Mouse (Mus musculus) heart, postnatal 14 days (tissue): Measurements from ENCODE around the gene Nr1i3. TPM values are rescaled to one million over a fixed set of nuclear protein-coding genes. Genes with fewer than 3 reads are reported as not detected.
"Not testable (repeated sequence)": the region's sequence is repeated elsewhere in the genome, so short reads cannot be mapped to it uniquely, and the experiment has no call there.

Experiments used
- DNase-seq, 2 experiments: peaks; one replicate each; pipeline ENCODE4 v3.0.0; 2021 to 2022
- intact Hi-C: fragments of 180-260 bp; cut with DNase I; formaldehyde crosslinking; loops from one replicate; pipeline ENCODE4 v1.15.1; 2025
- total RNA-seq, 2 experiments: library from RNA; stranded (reverse); gene quantifications; 2 replicates each; pipeline ENCODE4 v1.2.3; 2021

The Nr1i3 gene
- total RNA-seq, 2 experiments from 2014 or later, result 0.14 TPM; not detected in 1

GRCm38 (mm10) chr1:171224857-171225256, 11.1 kb downstream of the Nr1i3 start, which contains the start of gene Apoa2:
Gene Apoa2, plus strand, starts transcription at chr1:171225054.
- no peak for DNase-seq

GRCm38 (mm10) chr1:171226780-171227179, 13.0 kb downstream of the Nr1i3 start:
- intact Hi-C loops, result no loop called here
- no peak for DNase-seq

More at GRCm38 (mm10) chr1:171224857-171225256, 11.1 kb downstream of the Nr1i3 start, which contains the start of gene Apoa2:
- intact Hi-C loops, result loop anchor here (2.0 kb wide), 1 partner anchor 58 kb away; no protein-coding TSS in a partner anchor

- no peak for DNase-seq
- intact Hi-C loops, result no loop called here
Measured at GRCm38 (mm10) chr1:171227879-171228278, 14.1 kb downstream of the Nr1i3 start.

- no peak for DNase-seq
- intact Hi-C loops, result no loop called here
Measured at GRCm38 (mm10) chr1:171229750-171230149, 16.0 kb downstream of the Nr1i3 start.

GRCm38 (mm10) chr1:171230215-171230614, 16.4 kb downstream of the Nr1i3 start:
- intact Hi-C loops, result no loop called here
- no peak for DNase-seq

GRCm38 (mm10) chr1:171231844-171232243, 18.1 kb downstream of the Nr1i3 start:
- intact Hi-C loops, result no loop called here

GRCm38 (mm10) chr1:171232348-171232747, 18.6 kb downstream of the Nr1i3 start:
- intact Hi-C loops, result no loop called here
- no peak for DNase-seq

More at GRCm38 (mm10) chr1:171231844-171232243, 18.1 kb downstream of the Nr1i3 start:
- no peak for DNase-seq

- DNase-seq, result no peak
- intact Hi-C loops, result no loop called here
Measured at GRCm38 (mm10) chr1:171232800-171233730, 19.3 kb downstream of the Nr1i3 start.

GRCm38 (mm10) chr1:171234126-171234525, 20.4 kb downstream of the Nr1i3 start, which contains the start of gene Fcer1g:
Gene Fcer1g, minus strand, starts transcription at chr1:171234365.
- intact Hi-C loops, result no loop called here
- DNase-seq, result no peak

GRCm38 (mm10) chr1:171234538-171234937, 20.8 kb downstream of the Nr1i3 start:
- no peak for DNase-seq
- intact Hi-C loops, result no loop called here

- intact Hi-C loops, result loop anchor here (5.0 kb wide), 1 partner anchor 118 kb away; no protein-coding TSS in a partner anchor
- no peak for DNase-seq
Measured at GRCm38 (mm10) chr1:171235791-171236190, 22.0 kb downstream of the Nr1i3 start.

GRCm38 (mm10) chr1:171237438-171237837, 23.7 kb downstream of the Nr1i3 start:
- DNase-seq, result no peak
- intact Hi-C loops, result loop anchor here (5.0 kb wide), 1 partner anchor 120 kb away; no protein-coding TSS in a partner anchor

- DNase-seq, result peak; percentile 71 to 73
- intact Hi-C loops, result loop anchor here (2.0 to 5.0 kb wide), 2 partner anchors 16 to 121 kb away; partner anchors contain the start of gene Tomm40l
Measured at GRCm38 (mm10) chr1:171238463-171238862, 24.7 kb downstream of the Nr1i3 start.

GRCm38 (mm10) chr1:171239992-171240744, 26.4 kb downstream of the Nr1i3 start:
- peak in 1 of 2 experiments; percentile 54 for DNase-seq
- intact Hi-C loops, result loop anchor here (2.0 to 5.0 kb wide), 3 partner anchors 17 to 123 kb away; partner anchors contain the start of genes Ppox and Tomm40l

GRCm38 (mm10) chr1:171240911-171241310, 27.1 kb downstream of the Nr1i3 start:
- intact Hi-C loops, result loop anchor here (5.0 kb wide), 1 partner anchor 41 kb away; the partner anchor contains the start of gene Ppox

GRCm38 (mm10) chr1:171241952-171242351, 28.2 kb downstream of the Nr1i3 start:
- intact Hi-C loops, result loop anchor here (5.0 kb wide), 1 partner anchor 40 kb away; the partner anchor contains the start of gene Ppox
- DNase-seq, result not testable (repeated sequence)

More at GRCm38 (mm10) chr1:171240911-171241310, 27.1 kb downstream of the Nr1i3 start:
- no peak for DNase-seq

- intact Hi-C loops, result no loop called here
- no peak for DNase-seq
Measured at GRCm38 (mm10) chr1:171245353-171245752, 31.6 kb downstream of the Nr1i3 start.

GRCm38 (mm10) chr1:171246709-171247452, 33.1 kb downstream of the Nr1i3 start:
- DNase-seq, result peak; percentile 98 to 99
- intact Hi-C loops, result no loop called here

GRCm38 (mm10) chr1:171247453-171247841, 33.7 kb downstream of the Nr1i3 start:
- intact Hi-C loops, result no loop called here
- DNase-seq, result no peak

- DNase-seq, result peak in 1 of 2 experiments; percentile 38
- intact Hi-C loops, result no loop called here
Measured at GRCm38 (mm10) chr1:171247916-171248315, 34.1 kb downstream of the Nr1i3 start.
